Mouse (Mus musculus): ENCODE data around the gene Exosc9. TPM values are rescaled to one million over a fixed set of nuclear protein-coding genes. Genes with fewer than 3 reads are reported as not detected.
"Not testable (repeated sequence)": the region's sequence is repeated elsewhere in the genome, so short reads cannot be mapped to it uniquely, and the experiment has no call there.

Exosc9 gene
- polyA plus RNA-seq, 1 experiment from 2014 or later, result 79.6 TPM

DNA sequence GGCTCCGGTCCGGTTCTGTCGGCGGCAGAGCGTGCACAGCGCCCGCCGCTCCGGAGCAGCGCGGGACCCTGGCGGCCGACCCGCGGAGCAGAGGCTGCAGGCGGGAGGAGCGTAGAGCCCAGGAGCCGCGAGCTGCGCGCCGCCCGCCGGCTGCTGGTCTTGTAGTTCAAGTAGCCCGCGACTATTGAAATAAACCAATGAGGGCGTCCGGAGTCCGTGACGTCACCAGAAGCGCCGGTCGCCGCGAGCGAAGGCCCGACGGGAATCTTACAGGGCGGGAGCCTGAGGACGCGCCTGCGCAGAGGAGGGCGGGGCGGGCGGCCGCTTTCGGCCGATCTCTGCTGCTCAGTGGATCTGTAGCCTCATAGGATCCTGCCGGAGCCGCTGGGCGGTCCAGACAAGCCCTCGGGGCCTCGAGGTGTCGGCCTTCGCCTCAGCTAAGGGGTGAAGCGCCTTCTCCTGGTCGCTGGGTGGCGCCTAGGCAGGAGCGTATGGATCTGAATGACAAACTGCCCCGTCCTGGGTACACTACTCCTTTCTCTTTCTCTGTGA is 19.5 kb downstream of the Exosc9 start, which contains the start of gene Ccna2:
TSS of gene Ccna2 (minus strand) at position 324 of the 552 bp plus-strand sequence.
- Histone ChIP-seq H3K4me3 (ENCODE audit: low read depth, low read length) (peak within 1 kb of the TSS; percentile 74), H3K27ac (ENCODE audit: low read length) (peak within 1 kb of the TSS; percentile 82), H3K4me2 (ENCODE audit: low read length) (peak within 1 kb of the TSS; percentile 96), H3K4me1 (ENCODE audit: control insufficient read depth, insufficient read depth, low read length) (peaks cover 8% of the 10 kb centered on the region), H3K36me3 (ENCODE audit: control insufficient read depth, insufficient read depth, low read length) (peaks cover 3% of the 10 kb centered on the region), H3K27me3 (ENCODE audit: control insufficient read depth, insufficient read depth, low read depth, low read length) (no peaks in the 10 kb centered on the region), H3K9me3 (replicated peaks; ENCODE audit: control insufficient read depth, low read length, poor library complexity, severe bottlenecking) (no peaks in the 10 kb centered on the region), H3K9ac (ENCODE audit: low read depth, low read length) (peak within 1 kb of the TSS; percentile 75)
- peak; percentile 100 for ATAC-seq
- under 1% methylated on average over 50 of the region's 60 CpGs for WGBS

DNA sequence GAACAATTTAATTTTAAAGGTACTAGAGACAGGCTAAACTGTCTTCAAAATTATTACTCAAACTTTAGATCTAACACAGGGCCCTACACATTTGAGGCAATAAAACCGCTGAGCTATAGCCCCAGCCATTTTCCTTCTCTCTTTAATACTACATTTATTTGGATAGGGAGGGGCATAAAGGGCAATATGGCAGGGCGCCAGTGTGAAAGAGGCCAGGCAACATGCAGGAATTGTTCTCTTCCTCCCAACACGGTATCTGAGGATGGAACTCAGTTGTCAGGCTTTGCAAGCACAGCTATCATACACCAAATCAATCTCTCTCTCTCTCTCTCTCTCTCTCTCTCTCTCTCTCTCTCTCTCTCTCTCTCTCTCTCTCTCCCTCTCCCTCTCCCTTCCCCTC is 46.4 kb downstream of the Exosc9 start:
- Histone ChIP-seq H3K27ac (ENCODE audit: low read length) (no peak overlapping the region), H3K36me3 (ENCODE audit: control insufficient read depth, insufficient read depth, low read length) (peaks cover 13% of the 10 kb centered on the region), H3K4me3 (ENCODE audit: low read depth, low read length) (no peak overlapping the region), H3K4me2 (ENCODE audit: low read length) (no peak overlapping the region), H3K9me3 (replicated peaks; ENCODE audit: control insufficient read depth, low read length, poor library complexity, severe bottlenecking) (no peaks in the 10 kb centered on the region), H3K9ac (ENCODE audit: low read depth, low read length) (no peak overlapping the region), H3K27me3 (ENCODE audit: control insufficient read depth, insufficient read depth, low read depth, low read length) (no peaks in the 10 kb centered on the region), H3K4me1 (ENCODE audit: control insufficient read depth, insufficient read depth, low read length) (no peaks in the 10 kb centered on the region)
- no peak for ATAC-seq
- WGBS, result 81% methylated on average over 3 of the region's 3 CpGs

DNA sequence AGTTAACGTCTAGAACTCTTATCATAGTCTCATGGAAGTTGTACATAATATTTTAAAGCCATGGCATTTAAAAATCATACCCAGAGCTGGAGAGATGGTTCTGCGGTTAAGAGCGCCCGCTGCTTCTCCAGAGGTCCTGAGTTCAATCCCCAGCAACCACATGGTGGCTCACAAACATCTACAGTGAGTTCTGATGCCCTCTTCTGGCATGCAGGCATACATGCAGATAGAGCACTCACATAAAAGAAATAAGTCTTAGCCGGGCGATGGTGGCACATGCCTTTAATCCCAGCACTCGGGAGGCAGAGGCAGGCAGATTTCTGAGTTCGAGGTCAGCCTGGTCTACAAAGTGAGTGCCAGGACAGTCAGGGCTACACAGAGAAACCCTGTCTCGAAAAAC is 47.4 kb downstream of the Exosc9 start:
- not testable (repeated sequence) for H3K27ac ChIP-seq (ENCODE audit: low read length); H3K4me2 ChIP-seq (ENCODE audit: low read length); ATAC-seq; H3K4me1 ChIP-seq (ENCODE audit: control insufficient read depth, insufficient read depth, low read length); H3K4me3 ChIP-seq (ENCODE audit: low read depth, low read length); H3K9me3 ChIP-seq (replicated peaks; ENCODE audit: control insufficient read depth, low read length, poor library complexity, severe bottlenecking); H3K9ac ChIP-seq (ENCODE audit: low read depth, low read length); H3K36me3 ChIP-seq (ENCODE audit: control insufficient read depth, insufficient read depth, low read length); H3K27me3 ChIP-seq (ENCODE audit: control insufficient read depth, insufficient read depth, low read depth, low read length)
- WGBS, result 94% methylated on average over 8 of the region's 9 CpGs

DNA sequence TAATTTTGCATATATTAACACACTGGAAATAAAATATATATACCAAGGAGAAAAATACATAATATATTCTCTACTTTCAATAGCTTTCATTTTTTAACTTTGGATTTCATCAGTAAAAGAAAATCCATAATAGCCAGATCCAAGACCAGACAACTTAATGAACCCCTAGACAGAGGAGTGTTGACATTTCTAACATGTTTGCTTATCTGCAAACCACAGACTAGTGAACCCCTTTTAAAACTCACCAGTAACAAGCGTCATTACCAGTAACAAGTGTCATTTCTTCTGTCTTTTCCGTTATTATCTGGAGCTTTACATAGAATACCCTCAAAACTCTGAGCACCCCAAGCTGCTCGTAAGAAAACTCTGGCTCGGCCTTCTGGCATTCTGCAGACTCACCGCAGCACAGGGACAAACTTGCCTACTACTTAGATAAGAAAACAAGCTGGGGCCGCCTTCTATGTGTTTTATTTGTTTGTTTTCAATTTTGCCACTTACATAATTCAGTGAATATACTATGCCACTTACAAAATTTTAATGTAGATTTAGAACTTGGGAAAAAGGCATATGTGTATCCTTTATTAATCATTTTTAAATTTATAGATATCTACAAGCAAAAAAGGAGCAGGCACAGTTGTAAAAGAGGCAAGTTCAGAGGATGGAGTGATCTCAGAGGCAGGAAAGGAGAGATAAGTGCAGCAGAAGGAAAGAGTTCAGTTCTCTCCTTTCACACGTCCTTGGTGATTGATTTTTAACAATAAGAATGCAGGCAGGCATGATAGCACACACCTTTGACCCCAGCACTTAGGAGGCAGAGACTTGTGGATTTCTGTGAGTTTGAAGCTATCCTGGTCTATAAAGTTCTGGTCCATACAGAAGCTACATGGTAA is 53.7 kb downstream of the Exosc9 start:
- Histone ChIP-seq H3K4me1 (ENCODE audit: control insufficient read depth, insufficient read depth, low read length) (no peaks in the 10 kb centered on the region), H3K36me3 (ENCODE audit: control insufficient read depth, insufficient read depth, low read length) (peaks cover 13% of the 10 kb centered on the region; the same call in 1 of the 2 replicates), H3K4me3 (ENCODE audit: low read depth, low read length) (no peak overlapping the region), H3K9ac (ENCODE audit: low read depth, low read length) (no peak overlapping the region), H3K4me2 (ENCODE audit: low read length) (no peak overlapping the region), H3K27ac (ENCODE audit: low read length) (no peak overlapping the region), H3K9me3 (replicated peaks; ENCODE audit: control insufficient read depth, low read length, poor library complexity, severe bottlenecking) (no peaks in the 10 kb centered on the region), H3K27me3 (ENCODE audit: control insufficient read depth, insufficient read depth, low read depth, low read length) (no peaks in the 10 kb centered on the region)
- no peak for ATAC-seq
- 86% methylated on average over 7 of the region's 7 CpGs for WGBS

DNA sequence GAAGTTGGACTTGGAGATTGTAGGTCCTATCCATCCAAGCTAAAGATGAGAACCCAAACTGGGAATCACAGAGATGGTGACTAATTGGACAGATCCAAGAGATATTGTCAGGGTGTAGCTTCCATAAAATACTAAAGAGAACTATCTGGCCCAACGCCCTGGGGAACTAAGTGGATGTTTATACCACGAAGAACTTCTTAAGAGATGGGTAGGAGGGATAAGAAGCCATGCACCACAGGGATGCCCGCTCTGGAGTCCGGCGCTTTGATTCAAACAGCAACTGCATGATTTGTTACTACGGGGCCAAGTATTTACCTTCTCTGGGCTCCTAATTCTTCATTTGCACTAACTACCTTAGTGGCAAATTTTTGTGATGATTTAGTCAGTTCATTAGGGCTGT is 60.3 kb downstream of the Exosc9 start:
- peak overlapping the region; percentile 67 for H3K4me3 ChIP-seq (ENCODE audit: low read depth, low read length)
- 0 out of 2 replicates have a peak, but pooled peaks cover 4% of the 10 kb centered on the region for H3K36me3 ChIP-seq (ENCODE audit: control insufficient read depth, insufficient read depth, low read length)
- no peaks in the 10 kb centered on the region for H3K9me3 ChIP-seq (replicated peaks; ENCODE audit: control insufficient read depth, low read length, poor library complexity, severe bottlenecking)
- 1% methylated on average over 6 of the region's 6 CpGs for WGBS
- H3K27me3 ChIP-seq (ENCODE audit: control insufficient read depth, insufficient read depth, low read depth, low read length), result no peaks in the 10 kb centered on the region
- peaks cover 7% of the 10 kb centered on the region for H3K4me1 ChIP-seq (ENCODE audit: control insufficient read depth, insufficient read depth, low read length)
- H3K27ac ChIP-seq (ENCODE audit: low read length), result peak overlapping the region; percentile 85
- ATAC-seq, result peak; percentile 65
- H3K9ac ChIP-seq (ENCODE audit: low read depth, low read length), result peak overlapping the region; percentile 85
- H3K4me2 ChIP-seq (ENCODE audit: low read length), result peak overlapping the region; percentile 72

DNA sequence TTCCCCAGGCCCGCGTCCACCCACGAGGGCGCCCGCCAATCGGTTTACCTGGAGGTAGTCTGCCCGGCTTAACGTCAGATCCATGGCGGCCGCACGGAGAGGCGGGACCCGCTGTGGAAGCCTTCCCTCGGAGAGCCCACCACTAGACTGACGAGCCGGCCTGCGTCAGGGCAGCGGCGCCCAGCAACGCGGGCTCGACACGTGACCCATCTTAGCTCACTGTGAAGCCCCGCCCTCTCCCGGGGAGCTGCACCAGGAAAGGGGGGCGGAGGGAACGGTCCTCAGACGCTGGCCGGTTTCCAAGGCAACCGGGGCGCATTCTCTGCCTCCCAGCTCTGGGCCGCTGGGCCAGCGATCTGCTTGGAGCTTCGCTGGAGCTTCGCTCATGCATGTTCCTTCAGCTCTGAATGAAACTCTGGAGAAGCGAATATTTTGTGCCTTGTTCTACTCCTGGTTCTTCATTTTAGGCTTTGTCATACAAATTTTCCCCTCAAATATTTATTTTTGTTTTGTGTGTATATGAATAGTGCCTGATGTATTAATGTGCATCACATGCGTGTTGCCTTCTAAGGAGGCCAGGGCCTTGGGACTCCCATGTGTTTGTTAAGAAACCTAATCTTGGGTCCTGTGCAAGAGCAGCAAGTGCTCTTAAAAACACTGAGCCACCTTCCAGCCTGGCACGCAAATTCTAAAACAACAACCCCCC is 60.9 kb downstream of the Exosc9 start, which contains the start of gene Bbs7:
TSS of gene Bbs7 (minus strand) at position 276 of the 706 bp plus-strand sequence.
- peak within 1 kb of the TSS; percentile 85 for H3K27ac ChIP-seq (ENCODE audit: low read length)
- 3% methylated on average over 37 of the region's 38 CpGs for WGBS
- peaks cover 7% of the 10 kb centered on the region for H3K4me1 ChIP-seq (ENCODE audit: control insufficient read depth, insufficient read depth, low read length)
- H3K27me3 ChIP-seq (ENCODE audit: control insufficient read depth, insufficient read depth, low read depth, low read length), result no peaks in the 10 kb centered on the region
- H3K9me3 ChIP-seq (replicated peaks; ENCODE audit: control insufficient read depth, low read length, poor library complexity, severe bottlenecking), result no peaks in the 10 kb centered on the region
- 0 out of 2 replicates have a peak, but pooled peaks cover 4% of the 10 kb centered on the region for H3K36me3 ChIP-seq (ENCODE audit: control insufficient read depth, insufficient read depth, low read length)
- H3K9ac ChIP-seq (ENCODE audit: low read depth, low read length), result peak within 1 kb of the TSS; percentile 85
- H3K4me3 ChIP-seq (ENCODE audit: low read depth, low read length), result peak within 1 kb of the TSS; percentile 67
- H3K4me2 ChIP-seq (ENCODE audit: low read length), result peak within 1 kb of the TSS; percentile 72
- peak; percentile 100 for ATAC-seq

DNA sequence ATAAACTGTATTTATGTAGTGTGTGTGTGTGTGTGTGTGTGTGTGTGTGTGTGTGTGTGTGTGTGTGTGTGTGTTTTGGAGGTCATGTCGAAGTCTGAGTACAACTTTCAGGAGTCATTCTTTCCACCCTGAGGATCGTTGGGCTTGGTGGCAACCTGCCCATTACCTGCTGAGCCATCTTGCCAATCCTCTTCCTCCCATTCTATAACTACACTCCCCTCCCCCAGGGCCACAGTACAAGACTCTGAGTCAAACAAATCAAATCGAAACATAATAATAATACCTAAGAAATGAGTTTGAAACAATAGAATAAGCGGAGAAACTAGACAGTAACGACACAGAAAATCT is 61.5 kb downstream of the Exosc9 start:
- H3K4me3 ChIP-seq (ENCODE audit: low read depth, low read length), result peak overlapping the region; percentile 67; the same call in 1 of the 2 replicates
- H3K36me3 ChIP-seq (ENCODE audit: control insufficient read depth, insufficient read depth, low read length), result 0 out of 2 replicates have a peak, but pooled peaks cover 4% of the 10 kb centered on the region
- H3K27me3 ChIP-seq (ENCODE audit: control insufficient read depth, insufficient read depth, low read depth, low read length), result no peaks in the 10 kb centered on the region
- no peaks in the 10 kb centered on the region for H3K9me3 ChIP-seq (replicated peaks; ENCODE audit: control insufficient read depth, low read length, poor library complexity, severe bottlenecking)
- ATAC-seq, result no peak
- no peak overlapping the region; the same call in 1 of the 2 replicates for H3K9ac ChIP-seq (ENCODE audit: low read depth, low read length)
- peak overlapping the region; percentile 72 for H3K4me2 ChIP-seq (ENCODE audit: low read length)
- 71% methylated on average over 5 of the region's 5 CpGs for WGBS
- H3K4me1 ChIP-seq (ENCODE audit: control insufficient read depth, insufficient read depth, low read length), result peaks cover 7% of the 10 kb centered on the region
- H3K27ac ChIP-seq (ENCODE audit: low read length), result peak overlapping the region; percentile 85

Data from midbrain, embryonic 16.5 days (tissue).